Mouse (Mus musculus): Measurements from ENCODE around the gene Ube2e1. TPM values are rescaled to one million over a fixed set of nuclear protein-coding genes. Genes with fewer than 3 reads are reported as not detected.
A peak's percentile ranks its signal among the peaks of the same experiment; 100 is the strongest.
"Not testable (repeated sequence)": the region's sequence is repeated elsewhere in the genome, so short reads cannot be mapped to it uniquely, and the experiment has no call there.

Gene Ube2e1
- polyA plus RNA-seq, 1 experiment from 2014 or later: 48.9 TPM

GRCm38 (mm10) chr14:18242638-18243130, 89.0 kb downstream of the Ube2e1 start:
- Histone ChIP-seq H3K27me3 (ENCODE audit: control insufficient read depth, insufficient read depth, low read length) (no peaks in the 10 kb centered on the region), H3K4me3 (ENCODE audit: low read length) (no peak overlapping the region), H3K27ac (ENCODE audit: low read depth, low read length) (no peak overlapping the region), H3K9ac (ENCODE audit: low read depth, low read length) (no peak overlapping the region), H3K9me3 (ENCODE audit: control insufficient read depth, low read length) (no peaks in the 10 kb centered on the region), H3K4me2 (replicated peaks; ENCODE audit: low read depth, low read length) (no peak overlapping the region), H3K4me1 (ENCODE audit: control insufficient read depth, insufficient read depth, low read length) (no peaks in the 10 kb centered on the region), H3K36me3 (ENCODE audit: control insufficient read depth, insufficient read depth, low read length) (no peaks in the 10 kb centered on the region)
- WGBS: 86% methylated on average over 21 of the region's 21 CpGs
- no peak for ATAC-seq (ENCODE audit: low FRiP score, low TSS enrichment)

- 92% methylated on average over 4 of the region's 4 CpGs for WGBS
- Histone ChIP-seq H3K27ac (ENCODE audit: low read depth, low read length) (no peak overlapping the region), H3K36me3 (ENCODE audit: control insufficient read depth, insufficient read depth, low read length) (no peaks in the 10 kb centered on the region), H3K4me3 (ENCODE audit: low read length) (no peak overlapping the region), H3K9ac (ENCODE audit: low read depth, low read length) (no peak overlapping the region), H3K4me1 (ENCODE audit: control insufficient read depth, insufficient read depth, low read length) (0 out of 2 replicates have a peak, but pooled peaks cover 3% of the 10 kb centered on the region), H3K4me2 (replicated peaks; ENCODE audit: low read depth, low read length) (no peak overlapping the region), H3K27me3 (ENCODE audit: control insufficient read depth, insufficient read depth, low read length) (no peaks in the 10 kb centered on the region), H3K9me3 (ENCODE audit: control insufficient read depth, low read length) (no peaks in the 10 kb centered on the region)
- ATAC-seq (ENCODE audit: low FRiP score, low TSS enrichment): no peak
Observed at GRCm38 (mm10) chr14:18241786-18242185, 89.9 kb downstream of the Ube2e1 start.

DNA sequence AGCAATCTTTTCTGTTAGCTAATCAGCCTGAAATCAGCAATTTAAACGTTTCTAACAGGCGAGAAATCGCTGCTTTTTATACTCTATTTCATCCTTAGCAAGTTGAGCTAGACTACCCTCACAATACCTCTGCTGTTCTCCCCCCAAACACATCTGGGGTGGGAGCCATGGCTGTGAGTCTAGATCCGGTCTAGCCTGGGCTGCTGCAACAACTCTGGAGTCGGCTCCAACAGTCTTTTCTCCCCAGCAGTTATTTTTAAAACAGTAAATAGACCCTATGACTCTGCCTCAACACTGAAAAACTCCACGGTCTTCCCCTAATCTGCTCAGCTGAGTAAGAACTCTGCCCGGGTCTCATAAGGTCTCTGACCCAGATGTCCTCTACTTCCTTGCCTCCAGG, 91.5 kb downstream of the Ube2e1 start:
- no peak for ATAC-seq (ENCODE audit: low FRiP score, low TSS enrichment)

DNA sequence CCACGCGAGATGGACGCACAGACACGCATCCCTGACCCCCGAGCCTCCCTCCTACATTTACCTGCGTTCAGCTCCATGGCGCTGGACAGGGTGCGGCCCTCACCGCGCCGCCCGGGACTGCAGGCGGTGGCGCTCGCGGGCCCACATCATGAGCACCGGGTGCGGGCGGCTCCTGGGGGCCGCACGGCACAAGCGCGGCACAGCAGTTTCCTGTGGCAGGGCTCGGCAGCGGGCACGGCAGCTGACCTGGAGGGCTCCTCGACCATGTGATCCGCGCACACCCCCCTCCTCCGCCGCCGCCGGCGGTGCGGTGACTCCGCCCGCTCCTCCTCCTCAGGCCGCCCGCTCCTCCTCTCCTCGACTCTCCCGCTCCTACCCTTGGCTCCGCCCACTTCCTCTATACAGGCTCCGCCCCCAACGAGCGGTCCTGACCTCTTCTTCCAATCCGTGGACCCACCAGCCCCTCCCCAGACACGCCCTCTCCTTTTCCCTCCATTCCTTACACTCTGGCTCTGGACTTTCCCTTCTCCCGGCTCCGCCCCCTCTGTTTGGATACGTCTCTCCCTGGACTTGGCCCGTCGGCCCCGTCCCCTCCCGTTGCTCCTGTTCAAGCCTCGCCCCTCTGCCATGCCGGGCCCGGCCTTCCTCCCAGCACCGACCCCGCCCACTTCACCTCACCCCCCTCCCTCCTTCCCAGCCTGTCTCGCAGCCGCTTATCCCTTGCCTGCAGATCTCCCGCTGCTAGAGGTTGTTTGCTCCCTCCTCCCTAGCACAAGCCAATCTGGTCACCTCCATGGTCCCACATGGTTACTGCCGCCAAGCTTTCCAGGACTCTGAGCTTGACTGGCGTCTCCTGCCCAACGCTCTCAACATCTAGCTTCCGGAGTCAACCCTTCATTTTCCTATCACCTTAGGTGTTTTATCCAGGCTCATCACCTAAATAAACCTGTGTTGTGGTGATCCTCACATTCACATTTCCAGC, 92.6 kb downstream of the Ube2e1 start, which contains the start of gene Nr1d2:
Gene Nr1d2 (minus strand): TSS at position 378 of the 982 bp plus-strand sequence.
- peak; percentile 96 for ATAC-seq (ENCODE audit: low FRiP score, low TSS enrichment)
- peak within 1 kb of the TSS; percentile 70 for H3K9ac ChIP-seq (ENCODE audit: low read depth, low read length)
- peak within 1 kb of the TSS; percentile 75 for H3K4me3 ChIP-seq (ENCODE audit: low read length)
- H3K27me3 ChIP-seq (ENCODE audit: control insufficient read depth, insufficient read depth, low read length): no peaks in the 10 kb centered on the region
- H3K4me2 ChIP-seq (replicated peaks; ENCODE audit: low read depth, low read length): peak within 1 kb of the TSS; percentile 53
- no peaks in the 10 kb centered on the region for H3K36me3 ChIP-seq (ENCODE audit: control insufficient read depth, insufficient read depth, low read length)
- 0 out of 2 replicates have a peak, but pooled peaks cover 3% of the 10 kb centered on the region for H3K4me1 ChIP-seq (ENCODE audit: control insufficient read depth, insufficient read depth, low read length)
- 1% methylated on average over 52 of the region's 66 CpGs for WGBS
- no peaks in the 10 kb centered on the region for H3K9me3 ChIP-seq (ENCODE audit: control insufficient read depth, low read length)
- peak within 1 kb of the TSS; percentile 88 for H3K27ac ChIP-seq (ENCODE audit: low read depth, low read length)

More for the DNA sequence above, 91.5 kb downstream of the Ube2e1 start:
- no peak overlapping the region for H3K9ac ChIP-seq (ENCODE audit: low read depth, low read length)
- H3K4me3 ChIP-seq (ENCODE audit: low read length): no peak overlapping the region
- no peaks in the 10 kb centered on the region for H3K36me3 ChIP-seq (ENCODE audit: control insufficient read depth, insufficient read depth, low read length)
- 0 out of 2 replicates have a peak, but pooled peaks cover 3% of the 10 kb centered on the region for H3K4me1 ChIP-seq (ENCODE audit: control insufficient read depth, insufficient read depth, low read length)
- H3K4me2 ChIP-seq (replicated peaks; ENCODE audit: low read depth, low read length): no peak overlapping the region
- WGBS: 74% methylated on average over 7 of the region's 7 CpGs
- no peaks in the 10 kb centered on the region for H3K9me3 ChIP-seq (ENCODE audit: control insufficient read depth, low read length)
- H3K27ac ChIP-seq (ENCODE audit: low read depth, low read length): no peak overlapping the region
- no peaks in the 10 kb centered on the region for H3K27me3 ChIP-seq (ENCODE audit: control insufficient read depth, insufficient read depth, low read length)

GRCm38 (mm10) chr14:18238131-18238749, 93.4 kb downstream of the Ube2e1 start:
- 0 out of 2 replicates have a peak, but pooled peaks cover 3% of the 10 kb centered on the region for H3K4me1 ChIP-seq (ENCODE audit: control insufficient read depth, insufficient read depth, low read length)
- peak overlapping the region; percentile 88 for H3K27ac ChIP-seq (ENCODE audit: low read depth, low read length)
- H3K9me3 ChIP-seq (ENCODE audit: control insufficient read depth, low read length): no peaks in the 10 kb centered on the region
- H3K36me3 ChIP-seq (ENCODE audit: control insufficient read depth, insufficient read depth, low read length): no peaks in the 10 kb centered on the region
- H3K4me2 ChIP-seq (replicated peaks; ENCODE audit: low read depth, low read length): peak overlapping the region; percentile 53
- H3K4me3 ChIP-seq (ENCODE audit: low read length): peak overlapping the region; percentile 75
- peak overlapping the region; percentile 70 for H3K9ac ChIP-seq (ENCODE audit: low read depth, low read length)
- ATAC-seq (ENCODE audit: low FRiP score, low TSS enrichment): peak; percentile 91
- H3K27me3 ChIP-seq (ENCODE audit: control insufficient read depth, insufficient read depth, low read length): no peaks in the 10 kb centered on the region
- WGBS: under 1% methylated on average over 70 of the region's 71 CpGs

GRCm38 (mm10) chr14:18237381-18237780, 94.3 kb downstream of the Ube2e1 start:
- Histone ChIP-seq H3K36me3 (ENCODE audit: control insufficient read depth, insufficient read depth, low read length) (no peaks in the 10 kb centered on the region), H3K4me3 (ENCODE audit: low read length) (peak overlapping the region; percentile 75; the same call in 1 of the 2 replicates), H3K9ac (ENCODE audit: low read depth, low read length) (peak overlapping the region; percentile 70; the same call in 1 of the 2 replicates), H3K27me3 (ENCODE audit: control insufficient read depth, insufficient read depth, low read length) (no peaks in the 10 kb centered on the region), H3K4me2 (replicated peaks; ENCODE audit: low read depth, low read length) (peak overlapping the region; percentile 53), H3K27ac (ENCODE audit: low read depth, low read length) (no peak overlapping the region), H3K9me3 (ENCODE audit: control insufficient read depth, low read length) (no peaks in the 10 kb centered on the region), H3K4me1 (ENCODE audit: control insufficient read depth, insufficient read depth, low read length) (0 out of 2 replicates have a peak, but pooled peaks cover 3% of the 10 kb centered on the region)
- ATAC-seq (ENCODE audit: low FRiP score, low TSS enrichment): no peak
- 74% methylated on average over 4 of the region's 4 CpGs for WGBS

GRCm38 (mm10) chr14:18236496-18237235, 95.0 kb downstream of the Ube2e1 start:
- not testable (repeated sequence) for H3K36me3 ChIP-seq (ENCODE audit: control insufficient read depth, insufficient read depth, low read length); H3K4me1 ChIP-seq (ENCODE audit: control insufficient read depth, insufficient read depth, low read length); ATAC-seq (ENCODE audit: low FRiP score, low TSS enrichment); H3K27me3 ChIP-seq (ENCODE audit: control insufficient read depth, insufficient read depth, low read length); H3K4me2 ChIP-seq (replicated peaks; ENCODE audit: low read depth, low read length); H3K4me3 ChIP-seq (ENCODE audit: low read length); H3K9me3 ChIP-seq (ENCODE audit: control insufficient read depth, low read length); H3K9ac ChIP-seq (ENCODE audit: low read depth, low read length); H3K27ac ChIP-seq (ENCODE audit: low read depth, low read length)
- WGBS: 87% methylated on average over 2 of the region's 2 CpGs

Measured in kidney, embryonic 14.5 days (tissue).